Mouse (Mus musculus) neural tube, embryonic 14.5 days (tissue): ENCODE measurements around the gene Eif3d. TPM values are rescaled to one million over a fixed set of nuclear protein-coding genes. Genes with fewer than 3 reads are reported as not detected.

ENCODE experiments used
- ATAC-seq: fragments of 200-750 bp; cut with Nextera tagmentation; 2 replicates; pipeline ENCODE4 v1.8.0; 2017; ENCODE audit warnings: low read depth, mild to moderate bottlenecking, moderate TSS enrichment, moderate library complexity
- H3K27ac ChIP-seq: fragments of 300-500 bp; sonication (generic); 2 replicates; pipeline ENCODE4 v1.5.1; 2014; ENCODE audit warnings: low read depth, mild to moderate bottlenecking, control low read depth, low read length, moderate library complexity, mixed read lengths
- H3K27me3 ChIP-seq: fragments of 300-500 bp; sonication (generic); 2 replicates; pipeline ENCODE4 v1.6.1; 2014; ENCODE audit warnings: low read length; ENCODE audit not compliant: control insufficient read depth, insufficient read depth
- H3K36me3 ChIP-seq: fragments of 300-500 bp; sonication (generic); 2 replicates; pipeline ENCODE4 v1.6.1; 2014; ENCODE audit warnings: low read length, mixed read lengths; ENCODE audit not compliant: control insufficient read depth, insufficient read depth
- H3K4me1 ChIP-seq: fragments of 300-500 bp; sonication (generic); 2 replicates; pipeline ENCODE4 v1.6.1; 2014; ENCODE audit warnings: low read length; ENCODE audit not compliant: control insufficient read depth, insufficient read depth
- H3K4me2 ChIP-seq: fragments of 300-500 bp; sonication (generic); 2 replicates; pipeline ENCODE4 v1.6.1; 2014; ENCODE audit warnings: mild to moderate bottlenecking, low read depth, low read length, control low read depth
- H3K4me3 ChIP-seq: fragments of 300-500 bp; sonication (generic); 2 replicates; pipeline ENCODE4 v1.5.1; 2014; ENCODE audit warnings: low read depth, low read length, control low read depth, mixed read lengths
- H3K9ac ChIP-seq: fragments of 300-500 bp; sonication (generic); replicated peaks from 2 replicates; pipeline ENCODE4 v1.6.1; 2014; ENCODE audit warnings: low read depth, mild to moderate bottlenecking, control low read depth, low read length, mixed read lengths
- H3K9me3 ChIP-seq: fragments of 300-500 bp; sonication (generic); 2 replicates; pipeline ENCODE4 v1.6.1; 2016; ENCODE audit warnings: low read length; ENCODE audit not compliant: control insufficient read depth
- WGBS: fragments of 180-500 bp; shearing (Covaris S2); extraction: QIAGEN DNeasy Blood & Tissue Kit; methylation state at CpG from one replicate; pipeline ENCODE4 v1.1.7; 2014; 5-methylcytosine and 5-hydroxymethylcytosine counted together
- polyA plus RNA-seq: library from polyadenylated mRNA; unstranded; fragments of >200 nt; fragmentation: Nextera tagmentation; extraction: Ambion mirVana; gene quantifications from 2 replicates; pipeline ENCODE4 v1.2.1, GENCODE M21; 2014

The Eif3d gene
- polyA plus RNA-seq, 1 experiment from 2014 or later: 177 TPM

DNA sequence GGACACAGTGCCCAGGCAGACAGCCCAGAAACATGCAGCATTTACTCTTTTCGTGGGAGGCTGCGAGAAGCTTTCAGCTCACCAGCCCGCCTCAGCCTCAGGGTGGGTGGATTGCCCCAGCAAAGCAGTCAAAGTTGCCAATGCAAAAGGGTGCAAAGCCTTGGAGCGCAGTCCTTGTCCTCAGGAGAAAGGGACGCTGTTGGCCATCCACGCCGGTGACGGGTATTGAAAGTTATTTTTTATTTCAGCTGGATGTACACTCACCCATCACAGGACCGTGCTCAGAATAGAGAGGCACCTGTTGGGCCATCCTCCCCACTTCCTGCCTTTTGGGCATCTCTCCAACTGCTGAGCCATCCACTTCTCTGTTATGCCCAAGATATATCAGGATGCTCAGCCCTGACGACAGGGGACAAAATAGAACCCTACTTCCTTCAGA, 8.8 kb upstream of the Eif3d start:
- WGBS: 86% methylated on average over 10 of the region's 10 CpGs
- ATAC-seq: no peak
- peaks cover 3% of the 10 kb centered on the region; the same call in 1 of the 2 replicates for H3K4me1 ChIP-seq

GRCm38 (mm10) chr15:77977663-77978062, 7.0 kb upstream of the Eif3d start:
- Histone ChIP-seq H3K9ac (no peak overlapping the region), H3K9me3 (no peaks in the 10 kb centered on the region), H3K27me3 (no peaks in the 10 kb centered on the region), H3K27ac (no peak overlapping the region), H3K4me1 (peaks cover 3% of the 10 kb centered on the region; the same call in 1 of the 2 replicates), H3K36me3 (no peaks in the 10 kb centered on the region), H3K4me2 (no peak overlapping the region), H3K4me3 (no peak overlapping the region)
- WGBS: 66% methylated on average over 3 of the region's 3 CpGs
- no peak for ATAC-seq

More for the DNA sequence above, 8.8 kb upstream of the Eif3d start:
- Histone ChIP-seq H3K4me2 (no peak overlapping the region), H3K27me3 (no peaks in the 10 kb centered on the region), H3K9me3 (no peaks in the 10 kb centered on the region), H3K36me3 (no peaks in the 10 kb centered on the region), H3K27ac (no peak overlapping the region), H3K4me3 (no peak overlapping the region), H3K9ac (no peak overlapping the region)

DNA sequence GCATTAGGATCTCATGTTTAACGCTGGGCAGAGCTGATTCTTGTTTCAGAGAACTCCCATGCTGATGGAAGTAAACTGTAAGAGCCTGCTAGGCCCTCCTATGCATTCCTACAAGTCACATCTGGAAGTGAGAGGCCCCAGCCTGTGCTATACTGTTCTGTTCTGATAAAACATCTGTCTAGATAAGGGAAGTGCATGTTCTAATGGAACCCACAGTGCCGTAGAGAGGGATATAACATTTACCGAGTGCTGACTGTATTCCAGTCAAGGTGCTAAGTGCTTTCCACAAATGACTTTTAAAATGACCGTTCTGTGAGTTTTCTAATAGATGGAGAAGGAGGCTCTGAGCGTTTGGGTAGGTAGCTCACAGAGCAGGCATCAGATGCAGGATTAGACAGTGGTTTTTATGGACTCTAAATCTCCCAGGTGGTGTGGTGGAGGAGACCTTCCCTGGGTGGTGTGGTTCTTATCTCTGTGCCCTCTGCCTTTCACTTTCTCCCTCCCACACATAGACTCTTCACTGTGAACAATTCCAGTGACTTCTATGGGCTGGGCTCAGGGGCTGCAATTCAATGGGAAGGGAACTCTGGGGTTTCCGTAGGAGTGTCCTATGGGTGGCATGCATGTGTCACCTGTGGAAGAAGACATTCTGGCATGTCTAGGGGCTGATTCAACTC, 3.7 kb upstream of the Eif3d start:
- Histone ChIP-seq H3K4me3 (no peak overlapping the region), H3K27me3 (no peaks in the 10 kb centered on the region), H3K4me1 (peaks cover 7% of the 10 kb centered on the region; the same call in 1 of the 2 replicates), H3K36me3 (no peaks in the 10 kb centered on the region), H3K9ac (no peak overlapping the region), H3K4me2 (no peak overlapping the region), H3K9me3 (no peaks in the 10 kb centered on the region), H3K27ac (no peak overlapping the region)
- ATAC-seq: no peak
- WGBS: 81% methylated on average over 6 of the region's 6 CpGs

GRCm38 (mm10) chr15:77969940-77970469, 608 bp downstream of the Eif3d start:
- peak overlapping the region; percentile 97 for H3K4me2 ChIP-seq
- peak overlapping the region; percentile 89 for H3K4me3 ChIP-seq
- ATAC-seq: no peak; the same call in none of the 2 replicates
- H3K36me3 ChIP-seq: peaks cover 33% of the 10 kb centered on the region
- 3% methylated on average over 15 of the region's 15 CpGs for WGBS
- peaks cover 13% of the 10 kb centered on the region; the same call in 1 of the 2 replicates for H3K4me1 ChIP-seq
- no peaks in the 10 kb centered on the region for H3K27me3 ChIP-seq
- H3K27ac ChIP-seq: peak overlapping the region; percentile 99
- no peaks in the 10 kb centered on the region for H3K9me3 ChIP-seq
- H3K9ac ChIP-seq: peak overlapping the region; percentile 94

GRCm38 (mm10) chr15:77965117-77965528, 5.5 kb downstream of the Eif3d start:
- no peak for ATAC-seq
- Histone ChIP-seq H3K4me1 (peaks cover 13% of the 10 kb centered on the region; the same call in 1 of the 2 replicates), H3K4me3 (no peak overlapping the region), H3K9me3 (no peaks in the 10 kb centered on the region), H3K36me3 (peaks cover 82% of the 10 kb centered on the region), H3K27me3 (no peaks in the 10 kb centered on the region), H3K27ac (no peak overlapping the region), H3K9ac (no peak overlapping the region), H3K4me2 (no peak overlapping the region)
- WGBS: 87% methylated on average over 9 of the region's 9 CpGs

- no peaks in the 10 kb centered on the region for H3K27me3 ChIP-seq
- no peaks in the 10 kb centered on the region for H3K4me1 ChIP-seq
- peaks cover 88% of the 10 kb centered on the region for H3K36me3 ChIP-seq
- no peak overlapping the region for H3K27ac ChIP-seq
- ATAC-seq: no peak
- no peak overlapping the region for H3K4me3 ChIP-seq
- 100% methylated on average over 5 of the region's 5 CpGs for WGBS
- no peak overlapping the region for H3K4me2 ChIP-seq
- H3K9me3 ChIP-seq: no peaks in the 10 kb centered on the region
- no peak overlapping the region for H3K9ac ChIP-seq
These were observed 8.2 kb downstream of the Eif3d start for GRCm38 (mm10) chr15:77962447-77962846.

GRCm38 (mm10) chr15:77960693-77961092, 9.9 kb downstream of the Eif3d start:
- 91% methylated on average over 6 of the region's 6 CpGs for WGBS
- H3K4me2 ChIP-seq: no peak overlapping the region
- no peak overlapping the region for H3K27ac ChIP-seq
- no peak overlapping the region for H3K4me3 ChIP-seq
- H3K9ac ChIP-seq: no peak overlapping the region
- ATAC-seq: no peak
- H3K36me3 ChIP-seq: peaks cover 71% of the 10 kb centered on the region
- peaks cover 6% of the 10 kb centered on the region for H3K4me1 ChIP-seq
- H3K9me3 ChIP-seq: no peaks in the 10 kb centered on the region
- no peaks in the 10 kb centered on the region for H3K27me3 ChIP-seq

DNA sequence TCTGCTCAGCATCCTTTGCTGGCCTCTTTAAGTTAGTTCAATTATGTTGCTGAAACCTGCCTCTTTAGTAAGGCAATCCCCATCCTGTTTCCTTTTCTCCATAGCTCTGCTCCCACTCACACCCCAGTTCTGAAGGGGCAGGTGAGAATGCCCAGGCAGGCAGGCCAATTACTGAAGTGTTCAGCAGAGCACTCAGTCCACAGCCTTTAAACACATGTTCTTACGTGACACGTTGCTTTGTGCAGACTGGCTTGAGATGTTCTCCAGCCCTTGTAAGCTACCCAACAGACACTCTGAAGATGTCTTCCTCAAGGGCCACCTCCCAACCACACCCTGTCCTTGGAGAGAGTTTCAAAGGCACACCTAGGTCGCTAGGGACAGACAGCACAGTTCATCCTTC, 12.5 kb downstream of the Eif3d start:
- Histone ChIP-seq H3K36me3 (peaks cover 45% of the 10 kb centered on the region), H3K4me3 (no peak overlapping the region), H3K4me2 (no peak overlapping the region), H3K27ac (no peak overlapping the region), H3K27me3 (no peaks in the 10 kb centered on the region), H3K4me1 (peaks cover 14% of the 10 kb centered on the region), H3K9ac (no peak overlapping the region), H3K9me3 (no peaks in the 10 kb centered on the region)
- WGBS: 60% methylated on average over 3 of the region's 3 CpGs
- no peak for ATAC-seq

- Histone ChIP-seq H3K36me3 (peaks cover 40% of the 10 kb centered on the region), H3K27ac (no peak overlapping the region), H3K4me1 (peaks cover 14% of the 10 kb centered on the region), H3K4me2 (no peak overlapping the region), H3K9me3 (no peaks in the 10 kb centered on the region), H3K9ac (no peak overlapping the region), H3K4me3 (no peak overlapping the region), H3K27me3 (no peaks in the 10 kb centered on the region)
- ATAC-seq: no peak
- WGBS: 36% methylated on average over 5 of the region's 5 CpGs
These were observed 13.0 kb downstream of the Eif3d start for GRCm38 (mm10) chr15:77957625-77958024.
